Mouse (Mus musculus): ENCODE results near the gene Klf3. TPM values are rescaled to one million over a fixed set of nuclear protein-coding genes. Genes with fewer than 3 reads are reported as not detected.

The Klf3 gene
- total RNA-seq, 2 experiments from 2014 or later: 48.2 to 57.3 TPM

DNA sequence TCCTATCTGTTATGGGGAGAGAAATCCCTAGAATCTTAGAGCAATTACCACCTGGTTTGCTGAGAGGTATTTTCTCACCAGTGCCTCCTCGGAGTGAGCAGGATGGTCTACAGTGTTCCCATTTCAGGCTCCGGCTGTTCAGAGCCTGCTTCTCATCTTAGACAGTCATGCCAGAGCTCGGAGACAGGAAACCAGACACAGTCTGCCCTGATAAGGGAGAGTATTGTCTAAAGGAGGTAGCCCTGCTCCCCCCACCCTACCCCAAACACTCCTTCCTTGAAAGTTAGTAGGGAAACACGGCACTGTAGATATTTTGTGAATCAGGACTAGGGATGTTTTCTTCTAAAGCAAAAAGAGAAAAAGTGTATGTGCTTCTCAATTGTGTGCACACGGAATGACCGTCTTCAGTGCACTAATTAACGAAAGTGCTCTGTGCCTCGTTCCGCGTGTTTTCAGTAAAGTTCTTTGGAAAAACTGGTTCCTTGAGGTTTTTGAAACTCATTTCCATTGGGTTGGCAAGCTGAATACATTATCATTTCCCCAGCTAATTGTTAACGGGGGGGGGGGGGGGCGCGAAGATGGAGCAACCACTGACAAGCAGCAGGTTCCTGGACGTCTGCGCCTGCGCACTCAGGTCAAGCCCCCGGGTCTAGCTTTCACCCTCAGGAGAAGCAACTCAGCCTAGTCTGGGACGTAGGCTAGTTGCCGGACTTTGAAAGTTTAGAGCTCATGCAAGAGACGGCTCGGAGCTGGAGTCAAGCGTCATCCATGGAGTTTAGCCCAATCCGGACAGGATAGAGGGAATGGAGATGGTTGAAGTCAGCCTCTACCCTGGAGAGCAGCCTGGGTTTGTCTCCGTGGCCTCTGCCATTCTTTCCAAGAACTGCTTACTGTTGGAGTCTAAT lies 5.2 kb downstream of the Klf3 start:
- no peak for DNase-seq (ENCODE audit: low spot score in 2 of 2)

DNA sequence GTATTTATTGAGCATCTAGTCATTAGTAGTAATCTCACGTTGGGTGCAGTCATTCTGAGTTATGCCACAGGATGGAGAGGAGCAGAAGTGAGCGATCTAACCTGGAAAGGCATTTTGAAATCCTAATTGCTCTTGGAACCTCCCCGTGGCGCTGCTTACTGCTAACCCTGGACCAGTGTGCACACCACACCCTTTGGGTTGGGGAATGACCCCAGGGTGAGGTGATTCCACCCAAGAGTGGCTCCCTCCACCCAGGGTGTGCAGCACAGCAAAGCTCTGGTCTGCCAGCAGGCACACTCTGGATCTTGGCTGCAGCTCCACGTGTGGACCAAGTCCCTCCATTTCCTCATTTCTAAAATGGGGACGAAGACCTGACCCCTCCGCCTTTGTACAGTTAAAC lies 6.1 kb downstream of the Klf3 start:
- no peak for DNase-seq (ENCODE audit: low spot score in 2 of 2)

DNA sequence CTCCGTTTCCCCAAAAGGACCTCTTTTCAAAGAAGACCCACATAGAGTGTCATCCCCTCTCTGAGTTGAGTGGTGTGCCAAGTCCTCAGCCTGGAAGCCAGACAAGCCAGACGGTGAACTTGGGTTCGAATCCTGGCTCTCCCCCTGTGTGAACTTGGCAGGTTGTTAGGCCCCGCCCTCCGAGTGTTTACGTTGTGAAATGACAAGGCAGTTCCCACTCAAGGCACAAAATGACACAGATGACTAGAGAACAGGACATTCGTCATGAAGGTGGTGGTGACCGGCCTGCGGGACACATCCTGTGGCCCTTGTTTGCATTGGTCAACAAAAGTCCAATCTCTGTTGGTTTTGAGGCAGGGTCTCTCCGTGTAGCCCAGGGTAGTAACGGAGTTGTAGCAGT lies 6.7 kb downstream of the Klf3 start:
- DNase-seq (ENCODE audit: low spot score in 2 of 2): no peak

DNA sequence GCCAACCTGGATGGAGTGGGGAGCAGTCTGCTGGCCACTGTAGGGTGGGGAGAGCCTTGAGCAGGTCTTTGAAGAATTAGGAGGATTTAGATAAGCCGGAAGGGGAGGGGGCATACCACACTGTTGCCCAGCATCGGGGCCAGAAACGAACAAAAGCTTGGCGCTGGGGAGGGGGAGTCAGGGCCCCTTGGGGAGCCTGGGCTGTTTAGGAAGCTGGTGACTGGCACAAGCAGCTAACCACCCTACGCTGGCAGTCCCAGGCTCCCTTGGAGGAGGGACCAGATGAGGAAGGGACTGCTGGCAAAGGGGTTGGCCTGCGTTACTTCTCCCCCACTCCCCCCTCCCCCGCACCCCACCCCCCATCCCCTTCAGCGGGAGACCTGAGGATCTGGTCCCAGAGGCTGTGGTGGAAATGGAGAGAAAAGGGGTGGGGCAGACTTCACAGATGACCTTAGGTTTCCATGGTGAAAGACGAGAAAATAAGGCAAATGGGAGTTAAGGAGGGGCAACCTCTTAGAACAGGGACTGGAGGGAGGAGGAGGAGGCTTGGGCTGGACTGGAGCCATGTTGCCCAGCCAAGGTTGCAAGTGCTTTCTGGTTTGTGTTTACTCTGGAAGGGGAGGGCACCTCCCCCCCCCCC lies 7.8 kb downstream of the Klf3 start:
- no peak for DNase-seq (ENCODE audit: low spot score in 2 of 2)

DNA sequence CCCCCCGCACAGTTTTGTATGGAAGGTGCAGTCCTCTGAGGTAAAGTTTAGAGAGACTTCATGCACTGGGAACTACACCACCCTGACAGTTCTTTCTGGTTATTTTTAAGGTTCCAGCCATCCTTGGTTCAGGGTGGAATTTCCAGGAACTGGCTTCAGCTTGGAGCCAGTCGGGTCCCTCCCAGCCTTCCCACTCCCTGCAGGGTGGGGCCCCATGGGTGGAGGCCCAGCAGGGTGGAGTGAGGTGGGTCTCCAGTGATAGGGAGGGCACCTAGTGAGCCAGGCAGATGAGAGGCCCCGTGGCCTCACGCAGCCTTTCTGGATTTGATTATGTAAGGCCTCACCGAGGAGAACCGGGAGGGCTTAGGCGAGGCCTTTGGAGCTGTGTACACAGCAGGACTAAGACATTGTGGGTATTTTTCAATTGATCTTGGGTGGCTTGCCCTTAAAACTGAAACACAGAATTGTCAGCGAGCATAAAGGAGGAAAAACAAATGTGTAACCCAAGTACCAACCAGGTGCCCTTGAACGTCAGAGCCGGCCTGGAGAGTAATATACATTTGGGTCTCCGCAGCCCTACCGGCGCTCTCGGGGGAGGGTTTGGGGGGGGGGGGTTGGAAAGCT lies 8.4 kb downstream of the Klf3 start:
- peak; percentile 49 to 51 for DNase-seq (ENCODE audit: low spot score in 2 of 2)

DNA sequence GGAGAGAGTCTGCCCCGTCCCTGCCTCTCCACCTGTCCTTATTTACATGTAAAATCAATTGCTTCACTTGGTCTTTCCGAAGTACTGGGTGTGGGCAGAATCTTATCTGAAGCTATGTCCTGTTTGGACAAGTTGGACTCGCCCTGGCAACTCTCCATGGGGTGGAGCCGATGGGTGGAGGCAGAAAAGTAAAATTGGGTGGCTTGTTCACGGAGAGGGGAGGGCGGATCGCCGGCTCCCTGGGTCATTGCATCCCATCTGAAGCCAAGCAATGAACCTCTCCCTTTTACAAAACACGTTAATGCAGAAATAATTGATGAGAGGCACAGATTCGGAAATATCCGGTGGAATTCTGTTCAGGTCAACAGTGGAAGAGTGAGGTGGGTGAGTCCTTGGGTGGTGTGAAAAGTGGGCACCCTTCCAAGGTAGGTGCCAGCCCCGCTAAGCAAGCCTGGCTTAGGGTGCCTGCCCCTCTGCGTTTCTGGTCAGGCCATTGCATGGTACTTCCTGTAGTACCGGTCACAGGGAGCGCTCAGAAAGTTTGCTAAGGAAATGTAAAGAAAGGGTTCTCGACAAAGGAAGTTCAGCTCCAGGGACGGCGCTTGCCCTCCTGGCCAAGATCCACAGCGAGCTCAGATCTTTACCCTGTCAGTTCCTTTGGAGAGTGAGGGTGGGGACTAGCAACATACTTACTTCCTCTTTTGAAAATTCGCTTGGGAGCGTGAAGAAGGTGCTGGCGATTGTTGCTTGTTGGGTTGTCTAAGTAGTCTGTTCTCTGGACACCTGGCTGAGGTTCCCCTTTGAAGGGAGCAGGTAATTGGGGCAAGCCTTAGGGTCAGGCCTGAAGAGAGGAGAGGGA lies 9.2 kb downstream of the Klf3 start:
- peak; percentile 78 to 79 for DNase-seq (ENCODE audit: low spot score in 2 of 2)

DNA sequence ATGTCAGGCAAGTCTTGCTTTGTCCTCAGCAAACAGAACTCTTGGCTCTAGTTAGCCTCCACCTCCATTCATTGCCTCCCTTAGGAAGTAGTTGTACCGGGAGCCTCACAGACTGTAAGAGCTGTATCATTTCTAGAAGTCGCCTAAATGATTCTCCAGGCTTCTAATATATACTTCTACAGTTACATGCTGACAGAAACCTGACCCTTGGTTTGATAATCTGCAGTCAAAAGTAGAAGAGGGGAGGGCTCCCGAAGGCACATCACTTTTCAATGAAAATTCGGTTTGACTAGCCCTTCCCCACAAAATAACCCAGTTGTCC lies 9.8 kb downstream of the Klf3 start:
- no peak for DNase-seq (ENCODE audit: low spot score in 2 of 2)

DNA sequence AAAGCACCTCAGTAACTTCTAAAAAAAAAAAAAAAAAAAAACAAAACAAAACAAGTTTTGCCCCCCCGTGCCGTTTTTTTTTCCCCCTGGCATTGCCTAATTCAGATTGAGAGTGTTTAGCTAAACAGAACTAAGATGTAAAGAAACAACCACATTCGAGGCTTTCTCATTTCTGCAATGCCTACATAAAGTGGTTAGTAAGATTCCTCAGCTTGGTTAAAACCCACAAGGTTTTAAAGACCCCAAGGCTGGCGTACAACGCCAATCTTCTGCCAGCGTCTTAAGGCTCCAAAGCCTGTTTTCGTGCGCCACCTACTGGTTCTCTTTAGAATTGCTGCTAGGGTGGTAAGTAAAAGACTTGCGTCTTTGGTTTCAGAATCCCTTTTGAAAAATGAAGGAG lies 10.2 kb downstream of the Klf3 start:
- DNase-seq (ENCODE audit: low spot score in 2 of 2): peak; percentile 82 to 83

DNA sequence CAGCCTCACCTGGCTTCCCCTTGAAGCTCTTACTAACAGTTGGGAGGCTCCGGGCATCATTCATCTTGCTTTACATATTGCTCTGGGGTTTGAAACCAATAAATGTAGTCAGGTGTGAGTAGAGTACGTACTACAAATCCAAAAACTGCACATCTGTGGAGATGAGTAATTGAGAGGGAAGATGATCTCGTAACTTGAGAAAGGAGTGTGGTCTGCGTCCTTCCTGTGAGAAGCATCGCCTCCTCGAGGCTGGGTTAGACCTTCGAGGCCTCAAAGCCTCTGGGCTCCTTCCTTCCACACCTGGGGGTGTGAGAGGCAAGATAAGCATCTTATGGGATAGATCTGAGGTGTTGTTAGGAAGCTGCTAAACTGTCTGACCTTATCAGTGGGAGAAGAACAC lies 11.2 kb downstream of the Klf3 start:
- no peak for DNase-seq (ENCODE audit: low spot score in 2 of 2)

DNA sequence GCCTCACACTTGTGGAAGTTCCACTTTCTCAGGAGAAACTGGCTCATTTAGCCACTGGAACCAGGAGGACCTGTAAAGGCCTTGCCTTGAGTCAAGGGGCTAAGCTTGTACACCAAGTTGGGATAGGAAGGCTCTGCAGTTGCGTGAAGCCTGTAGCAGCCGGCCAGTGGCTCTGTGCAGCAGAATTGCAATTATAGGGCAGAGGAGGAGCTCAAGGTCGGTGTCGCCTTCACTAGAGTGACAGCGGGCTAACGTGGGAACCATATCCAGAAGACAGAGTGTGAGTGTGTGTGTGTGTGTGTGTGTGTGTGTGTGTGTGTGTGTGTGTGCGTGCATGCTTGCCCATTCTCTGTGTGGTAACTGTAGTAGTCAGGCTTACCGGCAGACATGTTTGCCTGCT lies 12.4 kb downstream of the Klf3 start:
- DNase-seq (ENCODE audit: low spot score in 2 of 2): no peak

DNA sequence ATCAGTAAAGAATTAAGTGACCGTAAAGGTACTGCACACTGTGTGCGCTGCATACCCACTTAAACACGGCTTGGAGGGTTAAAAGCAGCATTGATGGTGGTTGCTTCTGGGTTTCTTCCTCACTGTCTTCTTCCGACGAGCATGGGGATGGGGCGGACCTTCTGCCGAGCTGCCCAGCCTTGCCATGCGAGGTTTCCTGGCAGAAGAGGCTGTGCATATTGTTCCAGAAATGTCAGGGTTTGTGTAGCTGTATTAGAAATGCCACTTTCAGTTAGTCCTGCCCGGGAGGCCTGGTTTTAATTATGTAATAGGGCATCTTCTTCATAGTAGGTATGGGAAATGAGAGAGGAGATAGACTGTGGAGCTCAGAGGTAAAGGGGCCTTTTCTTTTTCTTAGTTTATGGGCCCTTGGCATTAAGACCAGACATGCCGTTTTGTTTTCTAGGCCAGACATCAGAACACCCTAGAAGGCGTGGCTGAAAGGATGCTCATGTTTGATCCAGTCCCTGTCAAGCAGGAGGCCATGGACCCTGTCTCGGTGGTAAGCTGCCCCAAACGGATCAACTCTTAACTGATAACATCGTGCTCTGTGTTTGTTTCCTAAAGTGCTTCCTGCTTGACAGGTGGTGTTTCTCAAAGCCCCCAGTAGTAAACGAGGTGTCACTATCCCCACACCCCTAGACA lies 13.2 kb downstream of the Klf3 start:
- DNase-seq (ENCODE audit: low spot score in 2 of 2): no peak

DNA sequence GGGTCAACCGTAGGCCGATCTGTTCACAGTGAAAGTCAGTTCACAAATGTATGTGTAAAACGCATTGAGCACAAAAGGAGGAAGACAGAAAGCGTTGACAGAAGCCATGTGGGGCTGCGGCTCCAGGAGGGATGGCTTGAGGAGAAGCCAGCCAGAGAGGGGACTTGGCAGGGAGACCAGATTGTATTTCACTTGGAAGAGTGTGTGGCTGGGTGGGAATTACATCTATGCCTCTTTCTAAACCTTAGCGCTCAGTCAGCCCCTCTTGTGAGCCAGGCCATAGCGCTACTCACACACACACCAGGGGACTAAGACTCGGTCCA lies 13.7 kb downstream of the Klf3 start:
- no peak for DNase-seq (ENCODE audit: low spot score in 2 of 2)

DNA sequence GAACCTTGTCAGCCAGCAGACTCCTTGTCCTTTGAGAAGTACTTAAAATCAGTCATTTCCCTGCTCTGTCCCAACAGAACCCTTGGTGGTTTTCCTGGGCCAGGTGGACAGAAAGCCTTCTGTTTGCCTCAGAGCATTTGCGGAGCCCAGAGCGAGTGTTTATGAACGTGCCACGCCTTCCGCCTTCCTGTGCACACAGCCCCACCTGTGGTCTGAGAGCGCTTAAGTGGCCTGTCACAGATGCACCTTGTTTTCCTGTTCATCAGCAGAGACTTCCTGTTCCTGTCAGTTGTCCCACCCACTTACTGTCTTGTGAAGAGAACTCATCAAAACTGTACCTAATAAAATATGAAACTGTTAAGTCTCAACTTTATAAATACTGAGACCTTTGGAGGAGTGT lies 16.2 kb downstream of the Klf3 start:
- no peak for DNase-seq (ENCODE audit: low spot score in 2 of 2)

DNA sequence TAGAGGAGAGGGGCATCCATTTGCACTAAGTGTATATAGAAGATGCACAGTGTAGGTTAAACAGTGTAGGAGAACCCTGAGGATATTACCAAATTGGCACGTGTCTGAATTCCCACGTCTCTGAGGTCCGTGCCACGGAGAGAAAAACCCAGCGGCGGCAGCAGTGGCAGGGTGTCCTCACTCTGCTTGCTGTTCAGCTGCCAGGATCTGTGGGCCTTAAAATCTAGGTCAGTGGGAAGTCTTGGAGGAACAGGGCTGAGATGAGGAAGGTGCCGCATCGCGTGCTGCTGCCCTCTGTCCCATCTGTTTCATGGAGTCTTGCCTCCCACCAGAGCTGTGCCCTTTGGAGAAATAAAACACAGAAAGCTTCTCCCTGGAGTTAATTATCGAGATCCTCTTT lies 16.9 kb downstream of the Klf3 start:
- no peak for DNase-seq (ENCODE audit: low spot score in 2 of 2)

DNA sequence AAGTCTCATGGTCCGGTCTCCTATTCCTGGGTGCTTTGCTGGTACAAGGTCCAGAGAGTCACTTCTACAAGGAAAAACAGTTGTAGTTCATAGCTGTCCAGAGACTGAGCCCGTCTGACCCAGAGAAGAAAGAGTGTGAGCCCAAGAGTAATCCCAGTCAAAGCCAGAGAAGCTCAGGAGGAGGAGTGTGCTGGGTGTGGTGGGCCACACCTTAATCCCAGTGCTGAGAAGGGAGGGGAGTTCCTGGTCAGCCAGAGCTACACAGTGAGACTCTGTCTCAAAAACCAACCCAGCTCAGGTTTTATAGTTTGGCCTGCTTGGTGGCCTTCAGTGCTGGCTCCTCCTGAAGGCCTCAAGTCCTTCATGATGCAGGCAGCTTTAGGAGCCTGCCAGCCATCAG lies 18.1 kb downstream of the Klf3 start:
- DNase-seq (ENCODE audit: low spot score in 2 of 2): no peak

DNA sequence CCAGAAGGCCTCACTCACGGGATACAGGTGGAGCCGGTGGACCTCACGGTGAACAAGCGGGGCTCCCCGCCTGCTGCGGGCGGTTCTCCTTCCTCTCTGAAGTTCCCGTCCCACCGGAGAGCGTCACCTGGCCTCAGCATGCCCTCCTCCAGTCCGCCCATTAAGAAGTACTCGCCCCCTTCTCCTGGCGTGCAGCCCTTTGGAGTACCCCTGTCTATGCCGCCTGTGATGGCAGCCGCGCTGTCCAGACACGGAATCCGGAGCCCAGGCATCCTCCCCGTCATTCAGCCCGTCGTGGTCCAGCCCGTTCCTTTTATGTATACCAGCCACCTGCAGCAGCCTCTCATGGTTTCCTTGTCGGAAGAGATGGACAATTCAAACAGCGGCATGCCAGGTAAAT lies 18.8 kb downstream of the Klf3 start:
- no peak for DNase-seq (ENCODE audit: low spot score in 2 of 2)

DNA sequence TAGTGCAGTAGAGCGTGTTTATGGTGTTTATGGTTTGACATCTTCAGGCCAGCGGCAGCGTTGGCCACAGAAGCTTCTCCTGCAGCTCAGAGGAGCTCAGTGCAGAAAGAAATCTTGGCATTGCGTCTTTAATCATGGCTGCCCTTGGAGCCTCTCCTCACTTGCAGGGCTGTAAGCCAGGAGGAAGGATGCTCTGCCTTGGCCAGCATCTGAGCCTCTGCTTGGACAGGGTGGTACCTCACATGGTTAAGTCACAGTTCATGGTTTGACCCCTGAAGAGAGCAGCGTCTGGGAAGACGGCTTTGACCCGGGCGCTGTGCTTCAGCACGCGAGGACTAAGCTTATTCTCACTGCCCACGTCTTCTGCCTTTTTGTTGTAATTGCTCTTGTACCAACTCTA lies 20.2 kb downstream of the Klf3 start:
- DNase-seq (ENCODE audit: low spot score in 2 of 2): no peak

DNA sequence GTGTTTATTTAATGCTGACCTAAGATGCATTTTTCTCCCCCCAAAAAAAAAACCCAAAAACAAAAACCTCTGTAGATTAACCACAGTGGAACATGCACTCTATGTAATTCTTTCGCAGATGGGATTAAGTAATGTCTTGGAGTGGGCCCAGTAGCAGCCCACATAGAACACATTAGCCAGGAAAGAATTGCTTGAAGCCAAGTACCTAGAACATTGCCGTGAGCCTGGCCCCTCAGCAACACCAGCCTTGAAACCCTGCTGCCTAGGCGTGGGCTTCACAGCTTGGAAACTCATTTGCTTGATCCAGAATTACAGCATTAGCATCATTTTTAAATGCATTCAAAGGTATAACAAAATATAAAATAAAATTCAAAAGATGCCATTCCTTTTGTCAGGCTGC lies 21.6 kb downstream of the Klf3 start:
- no peak for DNase-seq (ENCODE audit: low spot score in 2 of 2)

DNA sequence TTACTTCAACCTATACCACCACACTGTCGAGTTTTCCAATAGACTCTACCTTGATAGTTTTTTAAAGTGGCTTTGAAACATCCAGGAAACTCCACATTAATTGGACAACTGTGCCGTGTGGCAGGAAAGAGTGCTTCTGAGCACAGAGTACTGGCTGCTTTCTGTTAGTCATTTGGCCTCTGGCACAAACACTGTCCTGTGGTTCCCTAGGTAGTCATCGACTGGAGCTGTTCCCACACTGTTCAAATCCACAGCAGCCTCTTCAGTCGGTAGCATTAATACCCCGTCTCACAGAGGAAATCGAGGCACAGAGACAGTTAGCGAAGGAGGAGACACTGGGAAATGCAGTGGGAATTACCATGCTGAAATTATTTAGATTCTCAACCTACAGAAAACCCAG lies 22.3 kb downstream of the Klf3 start:
- no peak for DNase-seq (ENCODE audit: low spot score in 2 of 2)

DNA sequence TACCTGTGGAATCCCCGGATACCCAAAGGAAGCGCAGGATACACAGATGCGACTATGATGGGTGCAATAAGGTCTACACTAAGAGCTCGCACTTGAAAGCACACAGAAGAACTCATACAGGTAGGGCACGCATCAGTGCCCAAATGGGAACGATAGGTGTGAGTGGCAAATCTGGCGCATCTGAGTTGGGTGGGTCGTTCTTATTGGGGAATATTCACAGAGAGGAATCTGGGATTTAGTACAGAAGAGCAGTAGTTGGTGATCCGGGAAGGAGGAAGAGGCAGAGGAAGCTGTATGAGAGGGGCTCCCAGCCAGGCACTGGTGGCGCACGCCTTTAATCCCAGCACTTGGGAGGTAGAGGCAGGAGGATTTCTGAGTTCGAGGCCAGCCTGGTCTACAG lies 24.0 kb downstream of the Klf3 start:
- DNase-seq (ENCODE audit: low spot score in 2 of 2): no peak

DNA sequence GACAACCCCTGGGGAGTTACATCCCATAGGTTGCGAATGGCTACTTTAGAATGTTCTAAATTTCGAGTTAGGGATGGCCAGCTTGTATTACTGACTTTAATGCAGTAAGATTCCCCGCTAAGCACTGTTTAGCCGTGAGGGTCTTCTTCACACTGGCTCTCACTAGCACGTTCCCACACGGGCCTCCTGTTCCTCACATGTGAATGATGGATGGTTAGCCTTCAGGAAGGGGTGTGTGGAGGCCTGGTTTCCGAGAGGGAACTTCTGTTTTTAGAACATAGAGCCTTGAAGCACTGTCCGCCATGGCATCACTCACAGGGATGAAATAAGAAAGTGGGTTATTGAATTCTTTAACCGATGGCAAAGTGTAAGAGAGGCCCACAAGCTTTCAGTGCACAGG lies 25.1 kb downstream of the Klf3 start:
- DNase-seq (ENCODE audit: low spot score in 2 of 2): no peak
